Mouse (Mus musculus) neural tube, embryonic 13.5 days (tissue): Measurements from ENCODE around the gene Cdipt. TPM values are rescaled to one million over a fixed set of nuclear protein-coding genes. Genes with fewer than 3 reads are reported as not detected.

Experiments used
- ATAC-seq: fragments of 200-750 bp; cut with Nextera tagmentation; 2 replicates; pipeline ENCODE4 v1.8.0; 2017; ENCODE audit warnings: low read depth, mild to moderate bottlenecking, moderate TSS enrichment, moderate library complexity
- H3K27ac ChIP-seq: fragments of 300-500 bp; sonication (generic); replicated peaks from 2 replicates; pipeline ENCODE4 v1.5.1; 2015; ENCODE audit warnings: moderate library complexity, mild to moderate bottlenecking, inconsistent platforms
- H3K27me3 ChIP-seq: fragments of 300-500 bp; sonication (generic); 2 replicates; pipeline ENCODE4 v1.6.1; 2015; ENCODE audit warnings: mild to moderate bottlenecking, inconsistent platforms
- H3K36me3 ChIP-seq: fragments of 300-500 bp; sonication (generic); 2 replicates; pipeline ENCODE4 v1.6.1; 2015; ENCODE audit warnings: mild to moderate bottlenecking, inconsistent platforms
- H3K4me1 ChIP-seq: fragments of 300-500 bp; sonication (generic); replicated peaks from 2 replicates; pipeline ENCODE4 v1.6.1; 2015; ENCODE audit warnings: inconsistent platforms
- H3K4me2 ChIP-seq: fragments of 300-500 bp; sonication (generic); 2 replicates; pipeline ENCODE4 v1.6.1; 2015; ENCODE audit warnings: inconsistent platforms, mild to moderate bottlenecking, moderate library complexity
- H3K4me3 ChIP-seq: fragments of 300-500 bp; sonication (generic); 2 replicates; pipeline ENCODE4 v1.5.1; 2015; ENCODE audit warnings: mild to moderate bottlenecking, inconsistent platforms
- H3K9ac ChIP-seq: fragments of 300-500 bp; sonication (generic); 2 replicates; pipeline ENCODE4 v1.6.1; 2015; ENCODE audit warnings: moderate library complexity, mild to moderate bottlenecking, inconsistent platforms
- H3K9me3 ChIP-seq: fragments of 300-500 bp; sonication (generic); 2 replicates; pipeline ENCODE4 v1.6.1; 2016; ENCODE audit warnings: inconsistent platforms
- WGBS: fragments of 180-500 bp; shearing (Covaris S2); methylation state at CpG from one replicate; pipeline ENCODE4 v1.1.7; 2015; 5-methylcytosine and 5-hydroxymethylcytosine counted together
- polyA plus RNA-seq: library from polyadenylated mRNA; unstranded; fragments of >200 nt; fragmentation: Nextera tagmentation; extraction: Ambion mirVana; gene quantifications from 2 replicates; pipeline ENCODE4 v1.2.1, GENCODE M21; 2015

Gene Cdipt
- polyA plus RNA-seq, 1 experiment from 2014 or later: 121 TPM

DNA sequence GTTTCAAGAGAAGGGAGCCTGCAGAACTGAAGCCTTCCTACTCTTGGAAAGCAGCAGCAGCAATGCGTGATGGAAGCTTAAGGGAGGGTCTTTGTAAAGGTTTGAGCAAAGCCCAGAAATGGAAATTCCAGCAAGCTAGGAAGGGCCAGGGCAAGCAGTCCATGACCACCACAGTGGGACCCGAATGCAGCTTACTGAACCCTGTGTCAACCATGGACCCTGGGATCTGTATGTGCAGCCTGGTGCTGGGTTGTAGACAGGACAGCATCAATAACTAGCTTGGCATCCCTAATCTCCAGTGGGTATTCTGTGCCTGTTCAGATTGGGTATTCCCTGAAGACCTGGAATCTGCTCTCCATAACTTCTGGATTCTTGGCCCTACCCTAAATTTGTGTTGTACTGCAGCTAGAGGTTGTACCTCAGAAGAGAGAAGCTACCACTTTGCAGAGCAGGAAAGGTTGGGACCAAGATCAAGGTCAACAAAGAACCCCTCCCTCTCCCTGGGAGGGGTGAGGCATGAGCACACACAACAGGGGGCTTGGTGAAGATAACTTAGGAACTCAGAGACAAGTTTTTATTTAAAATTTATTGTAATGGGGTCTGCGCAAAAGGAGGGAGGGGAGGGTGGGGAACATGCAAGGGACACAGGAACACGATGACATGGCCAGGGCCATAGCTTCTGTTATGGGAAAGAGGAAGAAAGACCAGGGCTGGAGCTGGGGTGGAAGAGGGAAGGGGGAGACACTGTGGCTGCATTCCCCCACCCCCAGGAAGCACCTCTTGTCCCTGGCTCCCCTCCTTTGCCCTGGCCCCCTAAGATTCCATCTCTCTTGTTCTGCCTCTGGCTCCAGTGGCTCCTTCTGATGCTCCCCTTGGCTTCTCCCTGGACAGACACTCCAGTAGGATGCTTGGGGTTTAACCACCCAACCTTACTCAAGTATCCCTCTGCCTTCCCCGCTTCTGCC lies 46.1 kb downstream of the Cdipt start:
- no peaks in the 10 kb centered on the region for H3K27me3 ChIP-seq
- no peaks in the 10 kb centered on the region for H3K9me3 ChIP-seq
- 42% methylated on average over 5 of the region's 5 CpGs for WGBS
- H3K4me2 ChIP-seq: peak overlapping the region; percentile 71
- H3K9ac ChIP-seq: peak overlapping the region; percentile 82
- H3K27ac ChIP-seq: peak overlapping the region; percentile 78
- peaks cover 80% of the 10 kb centered on the region for H3K4me1 ChIP-seq
- peak overlapping the region; percentile 54 for H3K4me3 ChIP-seq
- ATAC-seq: no peak
- H3K36me3 ChIP-seq: peaks cover 28% of the 10 kb centered on the region

DNA sequence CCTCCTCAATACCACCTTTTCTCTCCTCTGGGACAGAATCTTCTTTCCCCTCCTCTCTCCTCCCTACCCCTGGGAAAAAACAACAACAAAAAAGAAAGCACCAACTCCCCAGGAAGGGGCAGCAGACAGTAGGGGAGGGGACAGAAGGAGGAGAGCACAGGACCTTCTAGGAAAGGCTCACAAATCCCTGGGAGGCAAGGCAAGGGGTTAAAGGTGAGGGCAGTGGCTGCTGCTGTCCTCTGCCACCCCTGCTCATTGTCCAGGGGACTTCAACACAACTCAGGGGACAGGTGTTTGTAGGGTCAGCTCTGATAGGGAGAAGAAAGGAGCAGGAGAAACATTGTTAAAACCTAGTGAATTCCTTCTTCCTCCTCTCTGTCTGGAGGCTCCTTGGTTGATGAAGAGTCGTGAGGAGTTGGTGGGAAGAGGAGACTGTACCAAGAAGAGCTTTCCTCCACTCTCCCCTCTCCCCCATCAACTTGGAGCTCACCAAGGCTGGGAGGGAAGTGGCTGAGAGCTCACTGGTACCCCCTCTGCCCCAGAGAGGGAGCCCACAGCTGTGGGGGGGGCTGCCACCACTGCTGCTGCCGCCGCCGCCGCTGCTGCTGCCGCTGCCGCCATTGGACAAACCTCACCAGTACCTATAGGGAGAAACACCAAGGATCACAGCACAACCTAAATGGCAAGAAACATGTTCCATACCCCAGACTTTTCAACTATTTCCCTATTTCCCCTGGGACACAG lies 47.0 kb downstream of the Cdipt start:
- Histone ChIP-seq H3K27me3 (no peaks in the 10 kb centered on the region), H3K4me2 (peak overlapping the region; percentile 99), H3K4me1 (peaks cover 76% of the 10 kb centered on the region), H3K27ac (peak overlapping the region; percentile 100), H3K4me3 (peak overlapping the region; percentile 97; the same call in 1 of the 2 replicates), H3K9ac (peak overlapping the region; percentile 100), H3K9me3 (no peaks in the 10 kb centered on the region), H3K36me3 (peaks cover 28% of the 10 kb centered on the region)
- 81% methylated on average over 7 of the region's 7 CpGs for WGBS
- no peak for ATAC-seq

DNA sequence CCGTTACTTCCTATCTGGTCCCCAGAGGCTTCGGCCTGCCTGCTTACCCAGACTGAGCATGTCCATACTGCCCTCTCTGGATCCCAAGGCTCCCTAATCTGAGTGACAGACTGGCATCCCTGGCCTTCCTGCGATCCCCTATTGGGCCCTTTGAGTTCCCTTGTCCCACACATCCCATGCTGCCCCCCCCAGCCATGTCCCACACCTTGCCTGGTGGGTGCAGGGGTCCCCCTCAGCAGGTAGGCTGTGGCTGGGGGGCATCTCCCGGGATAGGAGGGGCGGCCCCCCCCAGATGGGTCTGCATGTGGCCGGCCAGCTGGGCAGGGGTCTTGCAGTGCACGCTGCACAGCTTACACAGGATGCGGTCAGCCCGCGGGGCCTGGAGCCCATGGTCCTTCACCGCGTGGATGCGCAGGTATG lies 47.6 kb downstream of the Cdipt start:
- Histone ChIP-seq H3K27me3 (no peaks in the 10 kb centered on the region), H3K27ac (peak overlapping the region; percentile 100), H3K4me3 (peak overlapping the region; percentile 97), H3K36me3 (peaks cover 28% of the 10 kb centered on the region), H3K9ac (peak overlapping the region; percentile 100), H3K4me1 (peaks cover 76% of the 10 kb centered on the region), H3K4me2 (peak overlapping the region; percentile 99), H3K9me3 (no peaks in the 10 kb centered on the region)
- WGBS: 84% methylated on average over 13 of the region's 13 CpGs
- no peak for ATAC-seq

DNA sequence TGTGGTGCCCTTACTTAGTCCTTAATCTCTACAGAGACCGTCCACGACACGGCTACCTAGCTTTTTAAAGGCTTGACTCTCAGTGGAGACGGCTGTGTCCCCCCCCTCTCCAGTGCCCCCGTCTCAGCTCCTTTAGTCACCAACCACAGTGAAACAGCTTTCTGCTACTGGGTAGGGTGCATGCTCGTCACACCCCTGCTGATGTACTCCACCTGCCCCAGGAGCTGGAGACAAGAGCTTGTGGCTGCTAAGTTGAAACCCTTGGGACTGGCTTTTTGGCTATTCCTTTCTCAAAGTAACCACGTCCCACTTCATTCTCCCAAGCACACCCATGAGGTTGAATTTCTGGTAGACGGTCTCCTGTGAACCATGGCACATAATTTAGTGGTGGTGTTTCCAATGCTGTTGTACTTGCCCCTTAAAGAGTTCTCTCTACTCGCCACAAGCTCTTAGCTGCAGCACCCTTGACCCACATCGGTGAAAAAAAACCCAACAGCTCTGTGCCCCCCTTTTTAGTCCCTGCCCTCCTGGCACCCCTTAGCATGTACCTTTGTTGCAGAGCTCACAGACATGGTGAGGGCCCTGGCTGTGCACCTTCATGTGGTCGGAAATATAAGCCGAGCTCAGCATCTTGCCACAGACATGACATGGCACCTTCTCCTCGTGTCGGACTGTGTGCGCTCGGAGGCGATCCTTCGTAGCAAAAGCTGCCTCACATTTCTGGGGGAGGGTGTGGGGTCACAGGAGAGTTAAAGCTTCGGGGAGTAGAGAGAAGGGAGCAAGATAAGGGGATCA lies 48.4 kb downstream of the Cdipt start:
- Histone ChIP-seq H3K4me2 (peak overlapping the region; percentile 99), H3K4me1 (peaks cover 73% of the 10 kb centered on the region), H3K27ac (peak overlapping the region; percentile 100), H3K4me3 (peak overlapping the region; percentile 97), H3K27me3 (no peaks in the 10 kb centered on the region), H3K9ac (peak overlapping the region; percentile 100), H3K9me3 (no peaks in the 10 kb centered on the region), H3K36me3 (peaks cover 28% of the 10 kb centered on the region)
- no peak for ATAC-seq
- 27% methylated on average over 19 of the region's 19 CpGs for WGBS

DNA sequence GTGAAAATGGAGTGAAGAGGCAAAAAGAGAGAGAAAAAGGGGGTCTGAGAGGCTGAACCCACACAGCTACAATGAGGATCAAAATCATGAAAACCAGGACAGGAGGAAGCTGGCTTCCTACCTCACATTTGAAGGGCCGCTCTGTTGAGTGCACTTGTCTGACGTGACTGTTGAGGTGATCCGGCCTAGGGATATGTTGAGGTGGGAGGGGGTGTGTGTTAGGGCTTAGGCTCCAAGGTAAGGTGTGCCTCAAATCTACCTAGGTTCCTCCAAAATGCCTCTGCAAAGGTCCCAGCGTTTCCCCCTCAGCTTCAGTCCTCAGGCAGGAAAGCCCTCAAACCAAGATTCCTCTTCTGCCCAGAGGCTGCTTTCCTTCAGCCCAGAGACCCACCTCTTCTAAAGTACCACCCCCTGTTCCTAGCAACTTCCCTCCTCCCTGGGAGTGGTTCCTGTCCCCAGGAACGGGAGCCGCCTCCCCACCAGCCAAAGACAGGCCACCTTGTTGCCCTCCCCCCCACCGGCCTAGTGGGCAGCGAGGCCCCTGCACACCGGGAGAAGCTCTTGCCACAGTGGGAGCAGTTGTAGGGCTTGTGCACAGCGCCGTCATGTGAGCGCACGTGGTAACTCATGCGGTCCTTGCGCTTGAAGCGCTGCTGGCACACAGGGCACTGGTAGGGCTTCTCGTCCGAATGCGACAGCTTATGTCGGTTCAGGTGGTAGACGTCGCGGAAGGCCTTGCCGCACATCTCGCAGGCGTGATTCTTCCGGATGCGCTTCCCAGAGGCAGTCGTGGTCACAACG lies 49.2 kb downstream of the Cdipt start:
- H3K9ac ChIP-seq: peak overlapping the region; percentile 100
- H3K27me3 ChIP-seq: no peaks in the 10 kb centered on the region
- under 1% methylated on average over 30 of the region's 30 CpGs for WGBS
- H3K4me3 ChIP-seq: peak overlapping the region; percentile 97
- peak overlapping the region; percentile 100 for H3K27ac ChIP-seq
- peak overlapping the region; percentile 99 for H3K4me2 ChIP-seq
- H3K4me1 ChIP-seq: peaks cover 64% of the 10 kb centered on the region
- peaks cover 28% of the 10 kb centered on the region for H3K36me3 ChIP-seq
- H3K9me3 ChIP-seq: no peaks in the 10 kb centered on the region
- peak; percentile 47 for ATAC-seq

DNA sequence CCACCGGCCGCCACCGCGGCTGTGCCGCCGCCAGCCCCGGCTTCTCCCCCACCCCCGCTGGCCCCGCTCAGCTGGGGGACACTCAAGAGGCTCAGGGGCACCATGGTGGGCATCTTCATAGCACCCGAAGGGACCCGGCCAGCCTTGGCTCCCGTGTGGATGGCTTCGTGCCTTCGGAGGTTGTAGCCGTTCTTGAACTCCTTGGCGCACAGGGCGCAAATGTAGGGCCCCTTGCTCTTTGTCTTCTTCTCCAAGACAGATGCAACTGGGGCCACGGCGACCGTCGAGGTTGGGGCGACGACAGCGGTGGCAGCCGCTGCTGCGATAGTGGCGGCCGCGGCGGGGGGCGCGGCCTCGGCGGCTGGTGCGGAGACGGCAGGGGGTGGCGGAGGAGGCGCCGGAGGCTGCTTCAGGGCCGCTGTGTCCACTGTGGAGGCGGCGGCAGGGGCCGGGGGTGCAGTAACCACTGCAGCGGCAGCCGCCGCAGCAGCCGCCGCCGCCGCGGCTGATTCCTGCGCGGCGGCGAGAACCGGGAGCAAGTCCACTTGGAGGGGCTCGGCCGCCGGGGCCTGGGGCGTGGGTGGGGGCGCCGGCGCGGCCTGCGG lies 49.9 kb downstream of the Cdipt start:
- H3K36me3 ChIP-seq: peaks cover 28% of the 10 kb centered on the region
- WGBS: under 1% methylated on average over 63 of the region's 65 CpGs
- H3K9ac ChIP-seq: peak overlapping the region; percentile 100
- peaks cover 57% of the 10 kb centered on the region for H3K4me1 ChIP-seq
- H3K4me2 ChIP-seq: peak overlapping the region; percentile 99
- peak overlapping the region; percentile 97 for H3K4me3 ChIP-seq
- H3K9me3 ChIP-seq: no peaks in the 10 kb centered on the region
- ATAC-seq: no peak
- peak overlapping the region; percentile 100 for H3K27ac ChIP-seq
- H3K27me3 ChIP-seq: no peaks in the 10 kb centered on the region

DNA sequence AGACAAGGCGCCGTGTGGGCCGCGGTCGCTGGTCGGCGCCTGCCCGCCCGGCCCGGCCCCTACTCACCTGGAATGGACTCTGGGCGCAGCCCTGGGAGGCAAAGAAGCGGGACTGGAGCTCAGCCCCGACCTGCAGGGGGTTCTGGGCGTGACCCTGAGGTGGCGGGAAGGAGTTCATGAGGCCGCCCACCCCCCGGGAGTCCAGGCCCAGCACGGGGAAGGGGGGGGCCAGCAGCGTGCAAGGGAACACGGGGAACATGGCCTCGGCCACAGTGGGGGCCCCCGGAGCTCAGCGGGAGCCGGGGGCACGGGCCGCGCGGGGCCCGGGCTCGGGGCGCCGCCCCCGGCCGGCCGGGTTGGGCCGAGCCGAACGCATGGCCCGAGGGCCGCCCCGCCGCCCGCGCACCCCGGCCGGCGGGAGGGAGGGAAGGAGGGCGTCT lies 50.5 kb downstream of the Cdipt start:
- Histone ChIP-seq H3K27me3 (no peaks in the 10 kb centered on the region), H3K4me2 (peak overlapping the region; percentile 99), H3K4me3 (peak overlapping the region; percentile 97), H3K9ac (peak overlapping the region; percentile 100), H3K27ac (peak overlapping the region; percentile 100), H3K36me3 (peaks cover 30% of the 10 kb centered on the region), H3K4me1 (peaks cover 52% of the 10 kb centered on the region), H3K9me3 (no peaks in the 10 kb centered on the region)
- peak; percentile 3; the same call in 1 of the 2 replicates for ATAC-seq
- under 1% methylated on average over 15 of the region's 48 CpGs for WGBS

DNA sequence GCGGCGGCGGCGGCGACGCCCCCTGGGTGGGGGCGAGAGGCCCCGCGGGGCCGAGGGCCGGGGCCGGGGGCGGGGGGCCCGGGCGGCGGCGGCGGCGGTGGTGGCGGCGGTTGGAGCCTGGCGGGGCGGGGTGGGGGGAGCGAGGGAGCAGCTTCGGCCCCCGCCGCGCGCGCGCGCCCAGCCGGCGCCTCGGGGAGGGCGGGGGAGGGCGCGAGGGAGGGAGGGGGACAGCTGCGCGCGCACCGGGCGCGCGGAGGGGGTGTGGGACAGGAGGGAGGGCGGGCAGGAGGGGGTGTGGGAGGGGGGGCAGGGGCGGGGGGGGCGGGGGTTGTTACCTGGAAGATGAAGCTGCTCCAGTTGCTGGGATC lies 50.9 kb downstream of the Cdipt start:
- no peaks in the 10 kb centered on the region for H3K27me3 ChIP-seq

DNA sequence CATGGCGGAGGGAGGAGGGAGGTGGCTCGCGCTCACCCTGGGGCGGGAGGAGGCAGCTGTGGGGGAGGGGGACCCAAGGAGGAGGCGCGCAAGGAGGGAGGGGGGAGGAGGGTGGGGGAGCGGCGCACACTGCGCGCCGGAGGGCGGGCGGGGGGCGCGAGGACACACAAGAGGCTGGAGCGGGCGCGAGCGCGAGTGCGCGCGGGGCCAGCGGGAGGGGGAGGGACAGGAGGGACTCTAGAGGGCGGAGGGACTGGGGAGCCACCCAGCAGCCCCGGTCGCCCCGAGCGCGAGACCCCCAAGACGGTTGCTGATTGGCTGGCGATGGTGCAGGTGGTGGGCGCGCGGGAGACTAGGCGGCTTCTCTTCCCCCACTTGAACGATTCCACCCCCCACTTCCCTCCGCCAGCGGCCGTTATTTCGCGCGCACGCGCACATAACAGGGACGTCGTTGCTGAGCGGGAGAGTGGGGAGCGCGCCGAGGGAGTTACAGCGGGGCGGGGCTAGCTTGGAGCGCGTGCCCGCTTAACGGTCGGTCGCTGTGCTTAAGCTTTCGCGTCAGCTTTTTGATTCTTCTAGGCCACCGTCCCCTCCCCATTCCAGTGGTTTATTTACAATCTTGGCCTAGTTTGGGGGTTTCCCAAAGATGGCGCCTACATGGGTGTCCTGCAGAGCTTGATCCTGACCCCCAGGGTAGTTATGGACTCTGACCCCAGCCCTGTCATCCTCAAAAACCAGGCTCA lies 51.4 kb downstream of the Cdipt start, which contains the start of gene Maz:
TSS of gene Maz (minus strand) at position 54 of the 743 bp plus-strand sequence.
- Histone ChIP-seq H3K4me3 (peak within 1 kb of the TSS; percentile 97), H3K4me1 (peaks cover 42% of the 10 kb centered on the region), H3K27me3 (no peaks in the 10 kb centered on the region), H3K36me3 (peaks cover 35% of the 10 kb centered on the region), H3K9me3 (no peaks in the 10 kb centered on the region), H3K4me2 (peak within 1 kb of the TSS; percentile 99), H3K27ac (peak within 1 kb of the TSS; percentile 100), H3K9ac (peak within 1 kb of the TSS; percentile 100)
- under 1% methylated on average over 38 of the region's 63 CpGs for WGBS
- peak; percentile 92 for ATAC-seq

More for the DNA sequence above, 50.9 kb downstream of the Cdipt start:
- Histone ChIP-seq H3K4me2 (peak overlapping the region; percentile 99), H3K9ac (peak overlapping the region; percentile 100), H3K36me3 (peaks cover 34% of the 10 kb centered on the region), H3K4me3 (peak overlapping the region; percentile 97), H3K4me1 (peaks cover 48% of the 10 kb centered on the region), H3K27ac (peak overlapping the region; percentile 100), H3K9me3 (no peaks in the 10 kb centered on the region)
- no peak for ATAC-seq
- WGBS: no CpG with 5 or more reads among the region's 48 CpGs

DNA sequence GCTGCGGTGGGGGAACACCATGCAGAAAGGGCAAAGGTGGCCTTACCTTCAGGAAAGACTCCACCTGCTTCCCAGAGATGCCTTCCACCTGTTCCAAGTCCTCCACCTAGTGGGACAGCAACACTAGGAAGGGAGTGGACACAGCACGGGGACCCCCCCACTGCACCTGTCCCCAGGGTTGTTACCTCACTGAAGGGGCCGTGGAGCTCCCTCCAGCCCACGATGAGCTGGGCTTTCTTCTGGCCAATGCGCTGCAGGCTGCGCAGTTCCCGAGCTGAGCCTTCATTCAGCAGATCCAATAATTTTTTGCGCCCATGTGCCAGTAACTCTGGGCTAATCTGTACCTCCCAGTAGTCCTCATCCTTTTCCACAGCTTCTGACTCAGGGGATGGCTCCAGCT lies 52.2 kb downstream of the Cdipt start:
- H3K27me3 ChIP-seq: no peaks in the 10 kb centered on the region
- peaks cover 35% of the 10 kb centered on the region for H3K4me1 ChIP-seq
- H3K36me3 ChIP-seq: peaks cover 35% of the 10 kb centered on the region
- peak overlapping the region; percentile 75 for H3K9ac ChIP-seq
- H3K4me3 ChIP-seq: peak overlapping the region; percentile 97
- peak overlapping the region; percentile 100 for H3K27ac ChIP-seq
- ATAC-seq: peak; percentile 5; the same call in 1 of the 2 replicates
- H3K4me2 ChIP-seq: peak overlapping the region; percentile 64
- no peaks in the 10 kb centered on the region for H3K9me3 ChIP-seq
- 60% methylated on average over 8 of the region's 8 CpGs for WGBS
